Mouse (Mus musculus) thymus, postnatal 25 days (tissue): Measurements from ENCODE around the gene Klhl8.

Source experiments
- DNase-seq: peaks from one replicate; pipeline ENCODE4 v3.0.0; 2022

Klhl8 gene

GRCm38 (mm10) chr5:103914335-103915226 is 3.5 kb upstream of the Klhl8 start:
- DNase-seq, result peak; percentile 10

- DNase-seq, result no peak
These were observed 2.1 kb upstream of the Klhl8 start for GRCm38 (mm10) chr5:103913150-103913549.

GRCm38 (mm10) chr5:103911555-103911954 is 496 bp upstream of the Klhl8 start:
- DNase-seq, result peak; percentile 12

GRCm38 (mm10) chr5:103910156-103910555 is 903 bp downstream of the Klhl8 start:
- no peak for DNase-seq

GRCm38 (mm10) chr5:103909466-103909865 is 1.6 kb downstream of the Klhl8 start:
- DNase-seq, result no peak

- DNase-seq, result no peak
These were observed 2.2 kb downstream of the Klhl8 start for GRCm38 (mm10) chr5:103908851-103909250.

- no peak for DNase-seq
These were observed 3.2 kb downstream of the Klhl8 start for GRCm38 (mm10) chr5:103907844-103908243.

GRCm38 (mm10) chr5:103906173-103906572 is 4.9 kb downstream of the Klhl8 start:
- DNase-seq, result no peak

- no peak for DNase-seq
These were observed 12.7 kb downstream of the Klhl8 start for GRCm38 (mm10) chr5:103898310-103898709.

GRCm38 (mm10) chr5:103889766-103890165 is 21.3 kb downstream of the Klhl8 start:
- DNase-seq, result no peak

- DNase-seq, result no peak
These were observed 47.3 kb downstream of the Klhl8 start for GRCm38 (mm10) chr5:103863759-103864158.

- no peak for DNase-seq
These were observed 50.4 kb downstream of the Klhl8 start for GRCm38 (mm10) chr5:103860622-103861021.

- DNase-seq, result no peak
These were observed 53.9 kb downstream of the Klhl8 start for GRCm38 (mm10) chr5:103857151-103857550.

GRCm38 (mm10) chr5:103856286-103857009 is 54.6 kb downstream of the Klhl8 start:
- DNase-seq, result no peak

- DNase-seq, result no peak
These were observed 55.4 kb downstream of the Klhl8 start for GRCm38 (mm10) chr5:103855483-103856211.

GRCm38 (mm10) chr5:103854807-103855194 is 56.3 kb downstream of the Klhl8 start:
- no peak for DNase-seq

GRCm38 (mm10) chr5:103854041-103854806 is 56.8 kb downstream of the Klhl8 start:
- no peak for DNase-seq

- no peak for DNase-seq
These were observed 58.1 kb downstream of the Klhl8 start for GRCm38 (mm10) chr5:103852756-103853549.

- DNase-seq, result no peak
These were observed 62.5 kb downstream of the Klhl8 start for GRCm38 (mm10) chr5:103848546-103848945.

GRCm38 (mm10) chr5:103846609-103847008 is 64.5 kb downstream of the Klhl8 start:
- no peak for DNase-seq

- no peak for DNase-seq
These were observed 64.9 kb downstream of the Klhl8 start for GRCm38 (mm10) chr5:103846154-103846551.
